Mouse (Mus musculus) thymus, adult 2 months (tissue): ENCODE data around the gene Ranbp9.

ENCODE experiments used
- CTCF ChIP-seq: fragments of 200-500 bp; IDR thresholded peaks from 2 replicates; pipeline ENCODE4 v1.5.1; 2012; ENCODE audit warnings: mild to moderate bottlenecking, control low read depth, low read length, moderate library complexity, borderline replicate concordance; ENCODE audit not compliant: control insufficient read depth, poor library complexity, insufficient read depth; ENCODE audit errors: extremely low read depth
- POLR2A ChIP-seq: fragments of 200-500 bp; IDR thresholded peaks from 2 replicates; pipeline ENCODE4 v1.6.1; 2012; ENCODE audit warnings: mild to moderate bottlenecking, low read length, control low read depth, moderate library complexity; ENCODE audit not compliant: control insufficient read depth, poor library complexity, insufficient read depth; ENCODE audit errors: extremely low read depth

- TF ChIP-seq CTCF (no peak), POLR2A (no peak)
Observed at GRCm38 (mm10) chr13:43454431-43454830, 26.7 kb downstream of the Ranbp9 start.
